Mouse (Mus musculus) neural tube, embryonic 15.5 days (tissue): ENCODE measurements around the gene S100a1. TPM values are rescaled to one million over a fixed set of nuclear protein-coding genes. Genes with fewer than 3 reads are reported as not detected.
A peak's percentile ranks its signal among the peaks of the same experiment; 100 is the strongest.

ENCODE experiments used
- ATAC-seq: fragments of 200-750 bp; cut with Nextera tagmentation; 2 replicates; pipeline ENCODE4 v1.8.0; 2017; ENCODE audit warnings: mild to moderate bottlenecking, moderate TSS enrichment, moderate library complexity; ENCODE audit not compliant: low FRiP score
- H3K27ac ChIP-seq: fragments of 300-500 bp; sonication (generic); replicated peaks from 2 replicates; pipeline ENCODE4 v1.5.1; 2015; ENCODE audit warnings: mild to moderate bottlenecking, inconsistent platforms
- H3K27me3 ChIP-seq: fragments of 300-500 bp; sonication (generic); replicated peaks from 2 replicates; pipeline ENCODE4 v1.6.1; 2015; ENCODE audit warnings: inconsistent platforms
- H3K36me3 ChIP-seq: fragments of 300-500 bp; sonication (generic); 2 replicates; pipeline ENCODE4 v1.6.1; 2015; ENCODE audit warnings: inconsistent platforms
- H3K4me1 ChIP-seq: fragments of 300-500 bp; sonication (generic); 2 replicates; pipeline ENCODE4 v1.6.1; 2015; ENCODE audit warnings: inconsistent platforms
- H3K4me2 ChIP-seq: fragments of 300-500 bp; sonication (generic); 2 replicates; pipeline ENCODE4 v1.6.1; 2015; ENCODE audit warnings: inconsistent platforms, mild to moderate bottlenecking, moderate library complexity
- H3K4me3 ChIP-seq: fragments of 300-500 bp; sonication (generic); replicated peaks from 2 replicates; pipeline ENCODE4 v1.5.1; 2015; ENCODE audit warnings: mild to moderate bottlenecking, inconsistent platforms
- H3K9ac ChIP-seq: fragments of 300-500 bp; sonication (generic); replicated peaks from 2 replicates; pipeline ENCODE4 v1.6.1; 2015; ENCODE audit warnings: mild to moderate bottlenecking, inconsistent platforms
- H3K9me3 ChIP-seq: fragments of 300-500 bp; sonication (generic); replicated peaks from 2 replicates; pipeline ENCODE4 v1.6.1; 2016; ENCODE audit warnings: inconsistent platforms
- WGBS: fragments of 180-500 bp; shearing (Covaris S2); methylation state at CpG from one replicate; pipeline ENCODE4 v1.1.7; 2015; ENCODE audit warnings: mixed read lengths; 5-methylcytosine and 5-hydroxymethylcytosine counted together
- polyA plus RNA-seq: library from polyadenylated mRNA; unstranded; fragments of >200 nt; fragmentation: Nextera tagmentation; extraction: Ambion mirVana; gene quantifications from 2 replicates; pipeline ENCODE4 v1.2.1, GENCODE M21; 2015

Gene S100a1
- polyA plus RNA-seq, 1 experiment from 2014 or later: 23.5 TPM

DNA sequence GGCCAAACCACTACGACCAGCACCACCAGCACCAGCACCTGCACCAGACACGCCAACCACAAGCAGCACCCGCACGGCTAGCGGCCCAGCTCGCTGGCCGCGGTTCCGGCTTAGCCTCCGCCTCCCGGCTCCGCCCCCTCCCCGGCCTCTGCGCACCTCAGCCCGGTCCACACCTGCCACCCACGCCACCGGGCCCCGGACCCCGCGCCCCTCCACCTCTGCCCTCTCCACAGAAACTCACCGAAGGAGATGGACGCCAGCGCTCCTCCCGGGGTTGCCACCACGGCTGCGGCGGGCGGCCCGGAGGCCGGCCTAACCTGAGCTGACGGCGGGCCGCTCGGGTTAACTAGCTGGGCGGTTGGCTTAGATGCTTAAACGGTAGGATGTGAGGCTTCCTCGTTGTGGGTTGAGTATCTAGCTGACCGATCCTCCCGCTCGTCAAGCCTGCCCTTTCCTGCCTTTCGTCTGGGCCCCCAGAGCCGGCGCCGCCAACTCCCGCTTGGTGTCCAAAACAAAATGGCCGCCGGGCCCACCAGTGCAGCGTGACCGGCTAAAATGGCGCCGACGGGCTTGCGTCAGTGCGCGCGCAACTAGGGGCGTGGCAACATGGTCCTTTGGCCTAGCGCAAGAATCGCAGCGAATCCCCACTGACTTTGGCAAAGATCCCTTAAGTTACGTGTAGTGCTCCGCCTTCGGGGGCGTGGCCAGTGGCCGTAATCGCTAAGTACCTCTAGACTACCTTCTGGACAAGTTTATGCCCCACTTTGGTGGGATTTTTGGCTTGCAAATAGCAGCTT, 5.0 kb downstream of the S100a1 start, which contains the start of gene Chtop:
Gene Chtop, minus strand, starts transcription at position 549 of the 797 bp plus-strand sequence.
- ATAC-seq: peak; percentile 93
- under 1% methylated on average over 66 of the region's 66 CpGs for WGBS
- H3K4me1 ChIP-seq: peaks cover 35% of the 10 kb centered on the region

DNA sequence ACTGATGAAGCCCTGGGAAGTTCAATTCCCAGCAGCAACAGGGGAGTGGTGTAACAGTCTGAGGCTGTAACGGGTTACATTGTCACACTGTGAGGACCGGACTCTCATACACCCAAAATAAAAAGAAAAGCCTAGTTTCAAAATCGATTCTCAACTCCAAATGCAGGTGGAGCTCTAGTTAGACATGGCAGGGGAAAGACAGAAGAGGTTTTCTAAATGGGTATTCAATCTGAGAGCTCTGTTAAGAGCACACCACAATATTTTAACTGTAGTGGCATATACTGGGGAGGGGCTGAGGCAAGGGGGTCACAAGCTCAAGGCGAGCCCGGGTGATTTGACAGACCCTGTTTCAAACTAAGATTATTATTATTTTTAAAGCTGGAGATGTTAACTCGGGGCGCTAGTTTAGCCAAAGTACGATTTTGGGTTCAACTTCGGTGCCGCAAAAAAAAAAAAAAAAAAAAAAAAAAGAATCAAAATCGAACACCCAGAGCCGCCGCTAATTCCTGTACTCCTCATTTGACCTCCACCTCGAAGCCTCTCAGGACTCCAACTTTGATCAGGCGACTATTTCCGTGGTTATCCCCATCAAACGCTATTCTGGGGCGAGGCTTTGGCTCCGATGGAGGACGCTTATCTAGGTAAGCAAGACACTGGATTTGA, 5.8 kb downstream of the S100a1 start:
- no peak; the same call in 1 of the 2 replicates for ATAC-seq
- Histone ChIP-seq H3K27me3 (peaks cover 5% of the 10 kb centered on the region), H3K4me3 (peak overlapping the region; percentile 94), H3K9ac (peak overlapping the region; percentile 100), H3K9me3 (no peaks in the 10 kb centered on the region), H3K36me3 (peaks cover 28% of the 10 kb centered on the region), H3K27ac (peak overlapping the region; percentile 95), H3K4me2 (peak overlapping the region; percentile 75), H3K4me1 (peaks cover 34% of the 10 kb centered on the region)
- 2% methylated on average over 20 of the region's 20 CpGs for WGBS

More for the DNA sequence above, 5.0 kb downstream of the S100a1 start, which contains the start of gene Chtop:
- peak within 1 kb of the TSS; percentile 95 for H3K27ac ChIP-seq
- H3K9ac ChIP-seq: peak within 1 kb of the TSS; percentile 100
- H3K27me3 ChIP-seq: peaks cover 13% of the 10 kb centered on the region
- H3K4me3 ChIP-seq: peak within 1 kb of the TSS; percentile 94
- H3K36me3 ChIP-seq: peaks cover 20% of the 10 kb centered on the region
- no peaks in the 10 kb centered on the region for H3K9me3 ChIP-seq
- H3K4me2 ChIP-seq: peak within 1 kb of the TSS; percentile 75

DNA sequence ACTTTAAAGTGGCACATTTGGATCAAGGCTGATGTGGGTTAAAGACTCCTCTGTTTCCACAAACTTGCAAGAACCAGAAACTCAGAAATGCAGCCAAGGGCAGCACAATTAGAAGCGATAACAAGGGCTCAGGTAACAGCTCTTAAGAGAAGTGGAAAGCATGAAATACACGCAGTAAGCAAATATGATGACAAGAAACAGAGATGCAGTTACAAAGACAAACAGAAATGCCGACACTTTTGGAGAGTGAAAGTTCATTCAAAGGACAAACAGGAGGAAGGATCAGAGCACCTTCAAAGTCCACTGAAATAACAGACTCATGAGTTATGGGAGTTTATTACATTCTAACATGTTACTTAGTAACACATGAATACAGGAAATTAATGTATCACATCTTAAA, 7.8 kb downstream of the S100a1 start:
- Histone ChIP-seq H3K4me3 (no peak overlapping the region), H3K36me3 (peaks cover 47% of the 10 kb centered on the region), H3K4me2 (no peak overlapping the region), H3K9ac (no peak overlapping the region), H3K4me1 (peaks cover 38% of the 10 kb centered on the region), H3K9me3 (no peaks in the 10 kb centered on the region), H3K27me3 (0 out of 2 replicates have a peak, but pooled peaks cover 2% of the 10 kb centered on the region), H3K27ac (no peak overlapping the region)
- WGBS: 86% methylated on average over 3 of the region's 3 CpGs
- ATAC-seq: no peak

DNA sequence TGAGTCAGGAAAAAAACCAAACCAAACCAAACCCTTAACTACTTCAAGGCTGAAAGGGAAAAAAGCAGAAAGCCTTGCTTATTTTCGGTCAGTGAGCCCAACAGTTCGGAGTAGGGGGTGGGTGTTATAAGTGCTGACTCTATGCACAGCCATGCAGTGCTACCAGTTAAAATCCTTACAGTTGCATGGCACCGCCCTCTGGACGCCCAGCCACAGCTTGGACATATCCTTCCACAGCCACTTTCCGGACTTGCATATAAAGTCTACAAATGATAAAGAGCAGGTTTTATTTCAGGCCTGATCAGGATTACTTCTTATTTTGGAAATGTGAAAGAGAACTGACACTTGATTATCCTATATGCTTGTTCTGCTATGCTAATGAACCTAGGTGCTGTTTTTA, 9.0 kb downstream of the S100a1 start:
- 87% methylated on average over 5 of the region's 5 CpGs for WGBS
- H3K4me3 ChIP-seq: no peak overlapping the region
- H3K4me2 ChIP-seq: no peak overlapping the region
- ATAC-seq: no peak
- H3K9ac ChIP-seq: no peak overlapping the region
- H3K27me3 ChIP-seq: no peaks in the 10 kb centered on the region
- H3K9me3 ChIP-seq: no peaks in the 10 kb centered on the region
- H3K36me3 ChIP-seq: peaks cover 53% of the 10 kb centered on the region
- no peak overlapping the region for H3K27ac ChIP-seq
- H3K4me1 ChIP-seq: peaks cover 38% of the 10 kb centered on the region

DNA sequence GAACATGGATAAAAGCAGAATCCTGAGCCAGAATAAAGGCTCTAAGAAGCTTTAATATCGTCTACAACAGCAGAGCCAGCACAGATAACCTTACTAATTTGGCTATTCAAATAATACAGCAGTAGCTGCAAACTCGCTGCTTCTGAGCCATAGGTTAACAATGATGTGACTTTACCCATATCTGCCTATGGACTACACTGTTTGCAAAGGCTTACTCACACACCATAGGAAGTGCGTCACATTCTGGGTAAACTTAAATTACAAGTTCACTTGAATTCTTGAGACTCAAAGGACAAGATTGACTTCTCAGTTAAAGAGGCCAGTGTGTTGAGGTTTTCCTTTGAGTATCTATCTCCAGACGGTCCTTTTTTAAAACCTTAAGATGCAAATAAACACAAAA, 10.7 kb downstream of the S100a1 start:
- Histone ChIP-seq H3K4me3 (no peak overlapping the region), H3K27ac (no peak overlapping the region), H3K27me3 (no peaks in the 10 kb centered on the region), H3K4me2 (no peak overlapping the region), H3K9me3 (no peaks in the 10 kb centered on the region), H3K9ac (no peak overlapping the region), H3K4me1 (peaks cover 34% of the 10 kb centered on the region), H3K36me3 (peaks cover 70% of the 10 kb centered on the region)
- 90% methylated on average over 4 of the region's 4 CpGs for WGBS
- ATAC-seq: no peak

DNA sequence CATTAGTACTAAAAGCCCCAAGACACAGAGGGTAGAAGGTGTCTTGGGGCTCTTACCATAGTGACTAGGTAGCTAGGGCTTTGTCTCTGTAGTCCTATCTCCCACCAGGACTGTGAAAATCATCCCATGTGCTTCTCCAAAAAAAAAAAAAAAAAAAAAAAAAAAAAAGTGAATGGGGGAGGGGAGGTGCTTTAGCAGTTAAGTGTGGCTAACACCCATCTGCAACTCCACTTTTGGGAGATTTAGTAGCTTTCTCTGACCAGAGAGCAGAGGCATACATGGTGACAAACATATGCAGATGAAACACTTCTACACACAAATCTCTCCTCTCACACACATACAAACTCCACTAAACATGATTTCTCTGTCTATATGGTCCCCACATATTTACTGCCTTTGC, 16.6 kb downstream of the S100a1 start:
- Histone ChIP-seq H3K4me3 (no peak overlapping the region), H3K9me3 (no peaks in the 10 kb centered on the region), H3K27ac (no peak overlapping the region), H3K4me1 (no peaks in the 10 kb centered on the region), H3K27me3 (no peaks in the 10 kb centered on the region), H3K9ac (no peak overlapping the region), H3K36me3 (peaks cover 68% of the 10 kb centered on the region), H3K4me2 (no peak overlapping the region)
- ATAC-seq: no peak

GRCm38 (mm10) chr3:90495850-90496525, 18.2 kb downstream of the S100a1 start:
- Histone ChIP-seq H3K36me3 (peaks cover 53% of the 10 kb centered on the region), H3K4me3 (no peak overlapping the region)

GRCm38 (mm10) chr3:90493831-90494540, 20.2 kb downstream of the S100a1 start:
- Histone ChIP-seq H3K9me3 (no peaks in the 10 kb centered on the region), H3K4me2 (no peak overlapping the region), H3K27me3 (no peaks in the 10 kb centered on the region), H3K4me1 (peaks cover 9% of the 10 kb centered on the region), H3K9ac (no peak overlapping the region), H3K36me3 (peaks cover 45% of the 10 kb centered on the region), H3K4me3 (no peak overlapping the region), H3K27ac (no peak overlapping the region)
- ATAC-seq: no peak
- WGBS: 45% methylated on average over 4 of the region's 4 CpGs

More at GRCm38 (mm10) chr3:90495850-90496525, 18.2 kb downstream of the S100a1 start:
- H3K27me3 ChIP-seq: no peaks in the 10 kb centered on the region
- H3K4me1 ChIP-seq: no peaks in the 10 kb centered on the region
- H3K4me2 ChIP-seq: no peak overlapping the region
- H3K9me3 ChIP-seq: no peaks in the 10 kb centered on the region
- 94% methylated on average over 7 of the region's 7 CpGs for WGBS
- ATAC-seq: no peak
- no peak overlapping the region for H3K9ac ChIP-seq
- H3K27ac ChIP-seq: no peak overlapping the region

- H3K27me3 ChIP-seq: no peaks in the 10 kb centered on the region
- H3K27ac ChIP-seq: no peak overlapping the region
- peaks cover 9% of the 10 kb centered on the region for H3K4me1 ChIP-seq
- H3K4me2 ChIP-seq: no peak overlapping the region
- ATAC-seq: peak; percentile 32; the same call in 1 of the 2 replicates
- H3K36me3 ChIP-seq: peaks cover 41% of the 10 kb centered on the region
- H3K9me3 ChIP-seq: no peaks in the 10 kb centered on the region
- no peak overlapping the region for H3K4me3 ChIP-seq
- no peak overlapping the region for H3K9ac ChIP-seq
- 34% methylated on average over 2 of the region's 2 CpGs for WGBS
Observed at GRCm38 (mm10) chr3:90491350-90491749, 22.8 kb downstream of the S100a1 start.

DNA sequence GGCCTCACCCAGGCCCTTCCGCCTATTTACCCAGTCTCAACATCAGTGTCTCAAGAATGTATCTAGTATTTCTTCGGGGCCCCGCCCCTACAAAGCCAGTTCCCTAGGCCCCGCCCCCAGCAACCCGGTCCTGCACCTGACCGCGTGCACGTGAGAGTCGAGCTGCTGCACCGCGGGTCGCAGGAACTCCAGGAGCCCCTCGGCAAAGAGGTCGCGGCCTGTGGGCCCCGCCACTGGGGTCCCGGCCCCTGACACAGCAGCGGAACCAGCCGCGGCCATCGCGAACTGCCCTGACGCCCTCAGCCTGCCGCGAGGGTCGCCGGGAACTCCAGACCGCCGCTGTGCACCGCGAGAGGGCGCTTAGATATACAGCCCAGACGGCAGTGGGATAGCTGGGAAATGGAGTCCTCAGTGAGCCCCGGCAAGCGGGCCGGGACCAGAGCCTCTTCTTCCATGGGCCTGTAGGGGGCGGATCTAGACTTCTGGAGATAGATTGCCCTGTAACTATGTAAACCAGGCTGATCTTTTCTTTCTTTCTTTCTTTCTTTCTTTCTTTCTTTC, 23.4 kb downstream of the S100a1 start, which contains the start of gene Snapin:
Gene Snapin, minus strand, starts transcription at position 338 of the 561 bp plus-strand sequence.
- WGBS: 0% methylated on average over 37 of the region's 37 CpGs
- peak; percentile 96 for ATAC-seq

DNA sequence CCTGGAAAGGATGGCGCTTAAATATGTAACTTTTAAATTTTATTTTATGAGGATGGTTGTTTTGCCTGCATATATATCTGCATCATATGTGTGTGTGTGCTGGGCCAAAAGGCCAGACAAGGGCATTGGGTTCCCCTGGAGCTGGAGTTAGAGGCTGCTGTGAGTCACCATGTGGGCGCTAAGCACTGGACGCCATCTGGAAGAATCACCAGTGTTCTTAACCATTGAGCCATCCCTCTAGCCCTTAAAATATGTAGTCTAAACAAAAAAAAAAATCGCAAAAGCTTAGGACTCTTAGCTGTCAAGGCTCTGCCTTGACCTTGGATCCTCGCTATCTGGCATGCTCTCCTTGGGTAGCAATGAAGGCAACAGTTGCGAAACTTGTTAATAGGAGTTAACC, 25.6 kb downstream of the S100a1 start:
- Histone ChIP-seq H3K4me1 (peaks cover 9% of the 10 kb centered on the region), H3K27me3 (no peaks in the 10 kb centered on the region), H3K4me3 (no peak overlapping the region), H3K9ac (no peak overlapping the region), H3K9me3 (no peaks in the 10 kb centered on the region), H3K4me2 (no peak overlapping the region), H3K27ac (no peak overlapping the region), H3K36me3 (peaks cover 56% of the 10 kb centered on the region)
- no peak for ATAC-seq
- 89% methylated on average over 6 of the region's 6 CpGs for WGBS

More for the DNA sequence above, 23.4 kb downstream of the S100a1 start, which contains the start of gene Snapin:
- no peaks in the 10 kb centered on the region for H3K9me3 ChIP-seq
- peak within 1 kb of the TSS; percentile 84 for H3K27ac ChIP-seq
- no peaks in the 10 kb centered on the region for H3K27me3 ChIP-seq
- H3K9ac ChIP-seq: peak within 1 kb of the TSS; percentile 85
- H3K36me3 ChIP-seq: peaks cover 41% of the 10 kb centered on the region
- peak within 1 kb of the TSS; percentile 63 for H3K4me2 ChIP-seq
- H3K4me1 ChIP-seq: peaks cover 9% of the 10 kb centered on the region
- H3K4me3 ChIP-seq: peak within 1 kb of the TSS; percentile 83
